Mouse (Mus musculus): Measurements from ENCODE around the gene Gja4.

The Gja4 gene

DNA sequence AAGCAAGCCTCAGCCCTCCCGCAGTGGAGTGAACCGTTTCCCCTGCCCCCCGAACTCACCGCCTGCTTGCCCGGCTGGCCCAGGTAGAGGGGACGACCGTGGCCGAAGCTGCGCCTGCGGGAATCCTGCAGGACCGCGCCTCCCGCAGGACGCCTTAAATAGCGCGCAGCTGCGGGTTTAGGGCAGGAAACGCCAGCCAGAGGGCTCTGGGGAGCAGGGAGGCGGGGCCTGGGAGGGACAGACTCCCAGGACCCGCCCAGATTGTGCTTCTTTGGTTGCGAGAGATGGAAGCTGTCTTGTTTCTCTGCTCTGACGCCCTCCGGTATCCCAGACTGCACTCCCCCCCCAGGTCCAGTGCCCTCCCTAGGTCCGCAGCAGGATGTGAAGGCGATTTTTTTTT, at the start of gene Gja4:
TSS of gene Gja4 (minus strand) at position 179 of the 400 bp plus-strand sequence.
- DNase-seq (ENCODE audit: low spot score in 2 of 2): peak; percentile 34 to 56

GRCm38 (mm10) chr4:127363331-127363730, 49.5 kb upstream of the Gja4 start:
- no peak for DNase-seq (ENCODE audit: low spot score in 2 of 2)

GRCm38 (mm10) chr4:127362520-127362919, 48.7 kb upstream of the Gja4 start:
- no peak for DNase-seq (ENCODE audit: low spot score in 2 of 2)

- no peak for DNase-seq (ENCODE audit: low spot score in 2 of 2)
Observed at GRCm38 (mm10) chr4:127358018-127358417, 44.2 kb upstream of the Gja4 start, which contains the start of gene Gjb5. Gjb5 (minus strand) TSS chr4:127358181.

GRCm38 (mm10) chr4:127354506-127355485, 41.0 kb upstream of the Gja4 start:
- DNase-seq (ENCODE audit: low spot score in 2 of 2): no peak

- DNase-seq (ENCODE audit: low spot score in 2 of 2): no peak
Observed at GRCm38 (mm10) chr4:127353951-127354438, 40.2 kb upstream of the Gja4 start, which contains the start of gene Gjb4. Gjb4 (minus strand) TSS chr4:127354081.

GRCm38 (mm10) chr4:127352594-127352993, 38.8 kb upstream of the Gja4 start:
- no peak for DNase-seq (ENCODE audit: low spot score in 2 of 2)

- no peak for DNase-seq (ENCODE audit: low spot score in 2 of 2)
Observed at GRCm38 (mm10) chr4:127349560-127350300, 35.9 kb upstream of the Gja4 start.

- no peak for DNase-seq (ENCODE audit: low spot score in 2 of 2)
Observed at GRCm38 (mm10) chr4:127345000-127345399, 31.2 kb upstream of the Gja4 start.

- DNase-seq (ENCODE audit: low spot score in 2 of 2): no peak
Observed at GRCm38 (mm10) chr4:127341372-127341771, 27.5 kb upstream of the Gja4 start.

DNA sequence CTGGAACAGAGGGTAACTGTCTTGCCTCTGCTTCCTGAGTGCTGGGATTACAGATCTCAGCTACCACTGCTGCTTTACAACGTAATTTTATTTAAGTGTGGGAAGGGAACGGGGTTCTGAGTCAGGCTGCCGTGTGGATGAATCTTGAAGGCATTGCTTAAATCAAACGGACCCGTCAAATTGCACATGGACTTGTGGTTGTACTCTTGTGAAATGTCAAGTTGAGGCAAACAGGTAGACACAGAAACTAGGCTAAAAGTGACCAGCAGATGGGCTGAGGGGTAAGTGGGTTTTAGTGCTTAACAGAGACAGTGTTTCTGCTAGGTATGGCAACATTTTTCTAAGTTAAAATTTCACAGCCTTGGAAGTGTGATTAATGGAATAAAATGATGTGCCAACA, 23.8 kb upstream of the Gja4 start:
- DNase-seq (ENCODE audit: low spot score in 2 of 2): no peak

DNA sequence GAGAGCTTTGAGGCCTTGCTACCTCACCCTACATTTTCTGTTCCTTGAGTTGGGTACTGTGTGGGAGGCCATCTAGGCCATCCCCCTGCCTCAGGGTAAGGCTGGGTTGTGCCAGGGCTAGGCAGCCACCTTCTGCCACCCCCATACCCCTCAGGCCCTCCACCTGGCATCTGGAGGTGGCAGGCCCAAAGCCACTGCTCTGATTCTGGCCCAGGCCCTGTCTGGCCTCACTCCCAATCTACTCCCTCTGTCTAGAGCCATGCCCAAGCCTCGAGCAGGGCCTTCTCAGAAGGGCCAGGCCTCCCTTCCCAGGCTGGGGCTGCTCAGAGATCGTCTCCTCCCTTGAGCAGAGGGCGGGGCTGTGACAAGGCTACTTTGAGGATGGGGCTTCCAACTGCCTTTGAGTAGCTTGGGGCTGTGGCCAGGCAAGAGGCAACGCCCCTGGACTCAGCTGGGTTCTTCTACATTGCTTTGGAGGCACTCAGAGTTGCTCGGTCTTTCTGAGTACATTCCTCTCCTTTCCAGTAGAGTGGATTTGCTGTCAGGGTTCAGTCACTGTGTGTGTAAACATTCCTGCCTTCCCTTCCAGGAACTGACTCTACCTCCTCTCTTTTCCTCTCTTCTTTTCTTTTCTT, 21.1 kb upstream of the Gja4 start:
- DNase-seq (ENCODE audit: low spot score in 2 of 2): no peak

- DNase-seq (ENCODE audit: low spot score in 2 of 2): no peak
Observed at GRCm38 (mm10) chr4:127331171-127331570, 17.3 kb upstream of the Gja4 start.

DNA sequence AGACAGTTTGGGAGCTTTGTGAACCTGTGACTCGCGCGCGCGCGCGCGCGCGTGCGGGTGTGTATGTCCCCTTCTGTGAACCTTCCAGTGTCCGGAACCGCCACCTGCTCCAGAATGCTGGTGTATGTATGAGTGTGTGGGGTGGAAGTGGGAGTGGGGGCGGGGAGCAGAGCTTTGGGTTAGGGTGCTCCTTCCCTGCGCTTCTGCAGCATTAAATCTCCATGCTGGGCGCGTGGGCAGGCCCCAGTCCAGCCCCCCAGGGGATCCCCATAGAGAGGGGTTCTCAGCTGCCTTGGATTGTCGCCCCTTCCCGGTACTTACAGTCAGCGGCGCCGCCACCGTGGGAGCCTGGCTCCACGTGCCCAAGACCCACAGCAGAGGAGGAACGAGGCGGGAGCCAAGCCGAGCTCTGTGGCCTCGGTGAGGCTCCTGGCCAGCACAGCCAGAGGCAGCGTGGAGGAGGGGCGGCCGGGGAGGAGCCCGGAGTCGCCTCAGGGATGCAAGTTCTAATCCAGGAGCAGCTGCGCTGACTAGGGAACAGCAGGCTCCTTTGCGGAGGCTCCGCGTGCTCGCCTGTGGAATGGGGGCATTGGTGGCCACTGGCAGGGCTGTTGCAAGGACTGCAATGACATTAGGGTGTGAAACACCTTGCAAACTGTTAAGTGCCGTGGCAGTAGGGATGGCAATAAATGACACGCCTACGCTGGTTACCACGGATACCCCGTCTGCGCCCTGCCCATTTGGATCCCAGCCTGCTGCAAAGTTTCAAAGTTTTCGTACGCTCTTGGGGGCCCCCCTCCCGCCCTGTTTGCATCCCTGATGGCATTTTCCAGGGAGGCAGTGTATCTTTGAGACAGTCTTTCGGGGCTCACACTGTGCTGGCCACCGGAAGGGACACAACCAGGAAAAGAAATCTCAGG, 16.6 kb upstream of the Gja4 start, which contains the start of gene Gjb3:
TSS of gene Gjb3 (minus strand) at position 664 of the 920 bp plus-strand sequence.
- DNase-seq (ENCODE audit: low spot score in 2 of 2): no peak

GRCm38 (mm10) chr4:127329751-127330150, 15.9 kb upstream of the Gja4 start:
- no peak for DNase-seq (ENCODE audit: low spot score in 2 of 2)

- DNase-seq (ENCODE audit: low spot score in 2 of 2): no peak
Observed at GRCm38 (mm10) chr4:127329046-127329445, 15.2 kb upstream of the Gja4 start.

DNA sequence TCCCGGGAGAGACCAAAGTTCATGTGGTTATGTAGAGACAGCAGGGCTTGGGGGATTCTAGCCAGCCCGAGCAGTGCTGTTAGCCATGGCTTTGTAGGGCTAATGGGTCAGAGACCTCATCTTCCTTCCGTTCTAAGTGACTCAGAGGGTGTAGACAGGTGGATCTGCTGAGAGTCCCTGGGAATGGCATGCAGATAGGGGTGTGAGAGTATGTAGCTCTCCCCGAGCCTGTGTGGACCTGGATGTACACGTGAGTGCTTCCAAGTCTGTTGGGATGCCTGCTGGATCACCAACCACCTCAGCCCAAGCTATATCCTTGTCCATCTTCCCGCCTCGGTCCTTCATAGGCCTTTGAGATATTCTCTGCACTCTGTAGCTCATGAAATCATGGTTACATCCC, 14.5 kb upstream of the Gja4 start:
- DNase-seq (ENCODE audit: low spot score in 2 of 2): no peak

DNA sequence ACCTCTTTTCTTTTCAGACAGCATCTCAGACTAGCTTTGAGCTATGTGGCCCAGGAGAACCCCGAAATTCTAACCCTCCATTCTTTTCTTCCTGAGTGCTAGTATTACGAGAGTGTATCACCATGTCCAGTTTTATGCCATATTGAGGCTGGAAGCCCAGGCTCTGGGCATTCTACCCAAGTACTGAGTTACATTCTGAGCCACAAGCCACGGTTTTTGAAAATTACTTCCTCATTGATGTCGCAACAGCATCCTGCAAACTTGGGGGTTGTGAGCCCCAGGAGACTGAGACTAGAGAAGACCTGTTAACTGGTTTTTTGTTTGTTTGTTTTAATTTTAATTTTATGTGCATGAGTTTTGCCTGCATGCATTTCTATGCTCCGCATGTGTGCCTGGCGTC, 13.9 kb upstream of the Gja4 start:
- no peak for DNase-seq (ENCODE audit: low spot score in 2 of 2)

- DNase-seq (ENCODE audit: low spot score in 2 of 2): no peak
Observed at GRCm38 (mm10) chr4:127327258-127327657, 13.4 kb upstream of the Gja4 start.

- no peak for DNase-seq (ENCODE audit: low spot score in 2 of 2)
Observed at GRCm38 (mm10) chr4:127325276-127325675, 11.4 kb upstream of the Gja4 start.

DNA sequence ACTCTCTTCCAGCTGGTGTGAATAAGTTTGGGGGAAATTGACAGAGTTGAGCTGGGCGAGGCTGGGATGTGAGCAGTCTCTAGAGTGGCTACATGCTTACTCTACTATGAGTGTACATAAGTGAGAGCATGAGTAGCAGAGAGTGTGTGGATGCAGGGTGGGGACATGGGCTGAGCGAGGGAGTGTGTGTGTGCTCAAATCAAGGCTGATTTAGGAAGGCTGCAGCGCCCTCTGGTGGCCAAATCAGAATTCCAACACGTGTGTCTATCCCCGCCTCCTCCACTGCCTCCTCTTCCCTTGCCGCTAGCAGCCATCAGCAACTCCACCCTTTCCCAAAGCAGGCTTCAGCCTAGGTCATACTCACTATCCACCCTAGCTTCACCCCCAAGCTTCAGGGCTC, 10.9 kb upstream of the Gja4 start:
- DNase-seq (ENCODE audit: low spot score in 2 of 2): peak; percentile 59 to 63

Data from right cerebral cortex, postnatal 36 days (tissue).